Comparison of ENCODE assay signal across 18 mouse cellular contexts in genomic region chr14:46454500-46454899, GRCm38 (mm10).
"Had no signal": no experiment of that assay in that cellular context is flagged by ENCODE, and none has a peak within 500 bp of the region (broad histone marks: within the 10 kb centered on the region; RNA-seq: fewer than 3 reads in every experiment).

No protein-coding gene starts in this region.

- H3K4me1 ChIP-seq: liver, embryonic 13.5 days; megakaryocyte, embryonic 14.5 days; midbrain, embryonic 10.5 days; midbrain, embryonic 13.5 days; neural tube, embryonic 13.5 days had no signal

- DNase-seq: kidney, adult 18-20 months; kidney, adult 9 months; kidney, postnatal 14 days; kidney, postnatal 4 days; liver, embryonic 13.5 days; right cerebral cortex, adult 18-20 months; right cerebral cortex, postnatal 14 days; right cerebral cortex, postnatal 4 days; thymus, postnatal 25 days had no signal

- H3K4me2 ChIP-seq: liver, embryonic 13.5 days; midbrain, embryonic 13.5 days; neural tube, embryonic 13.5 days had no signal

- H3K9ac ChIP-seq: liver, embryonic 13.5 days; midbrain, embryonic 13.5 days; neural tube, embryonic 13.5 days had no signal

- H3K4me3 ChIP-seq: liver, embryonic 13.5 days; megakaryocyte, embryonic 14.5 days; midbrain, embryonic 10.5 days; midbrain, embryonic 13.5 days; myocyte; neural tube, embryonic 13.5 days had no signal

- H3K27me3 ChIP-seq: liver, embryonic 13.5 days; megakaryocyte, embryonic 14.5 days; midbrain, embryonic 13.5 days; neural tube, embryonic 13.5 days had no signal

- ATAC-seq: hindbrain, postnatal 0 days; inflammation-experienced regulatory T-cells, adult 6 months; intestine, embryonic 16.5 days; midbrain, embryonic 13.5 days; midbrain, embryonic 16.5 days had no signal

- H3K27ac ChIP-seq: hindbrain, postnatal 0 days; liver, embryonic 13.5 days; midbrain, embryonic 10.5 days; midbrain, embryonic 13.5 days; neural tube, embryonic 13.5 days had no signal

- H3K9me3 ChIP-seq: midbrain, embryonic 10.5 days; midbrain, embryonic 13.5 days; neural tube, embryonic 13.5 days had no signal

- H3K36me3 ChIP-seq: liver, embryonic 13.5 days; midbrain, embryonic 10.5 days; midbrain, embryonic 13.5 days; neural tube, embryonic 13.5 days had no signal
